Mouse (Mus musculus): Measurements from ENCODE around the gene Stk38.
A peak's percentile ranks its signal among the peaks of the same experiment; 100 is the strongest.

Gene Stk38

DNA sequence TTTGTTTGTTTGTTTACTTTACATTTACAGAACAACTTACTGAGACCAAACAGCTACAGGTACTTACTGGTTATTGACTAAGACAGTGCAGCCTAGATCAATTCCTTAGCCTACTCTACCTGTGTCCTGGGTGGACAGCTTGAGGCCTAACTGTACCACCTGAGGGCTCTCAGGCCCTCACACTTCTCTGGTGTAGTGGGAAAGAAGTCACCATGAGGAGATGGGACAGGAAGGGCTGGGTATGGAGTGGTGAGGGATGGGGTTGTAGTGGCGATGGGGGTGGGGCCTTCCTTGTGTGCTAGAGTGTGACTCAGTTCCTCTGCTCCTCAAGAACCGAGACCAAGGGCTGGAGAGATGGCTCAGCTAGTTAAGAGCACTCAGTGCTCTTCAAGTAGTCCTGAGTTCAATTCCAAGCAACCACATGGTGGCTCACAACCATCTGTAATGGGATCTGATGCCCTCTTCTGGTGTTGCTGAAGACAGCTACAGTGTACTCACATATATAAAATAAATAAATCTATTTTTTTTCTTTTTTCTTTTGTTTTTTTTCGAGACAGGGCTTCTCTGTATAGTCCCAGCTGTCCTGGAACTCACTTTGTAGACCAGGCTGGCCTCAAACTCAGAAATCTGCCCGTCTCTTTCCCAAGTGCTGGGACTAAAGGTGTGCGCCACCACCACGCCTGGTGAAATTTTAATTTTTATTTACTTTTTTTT, 22.7 kb upstream of the Stk38 start:
- Histone ChIP-seq H3K27me3 (ENCODE audit: control insufficient read depth, insufficient read depth, low read length, poor library complexity, severe bottlenecking) (no peaks in the 10 kb centered on the region), H3K36me3 (ENCODE audit: control insufficient read depth, insufficient read depth, low read length, poor library complexity, severe bottlenecking) (no peaks in the 10 kb centered on the region)
- DNase-seq (ENCODE audit: low read depth, low spot score), result no peak

DNA sequence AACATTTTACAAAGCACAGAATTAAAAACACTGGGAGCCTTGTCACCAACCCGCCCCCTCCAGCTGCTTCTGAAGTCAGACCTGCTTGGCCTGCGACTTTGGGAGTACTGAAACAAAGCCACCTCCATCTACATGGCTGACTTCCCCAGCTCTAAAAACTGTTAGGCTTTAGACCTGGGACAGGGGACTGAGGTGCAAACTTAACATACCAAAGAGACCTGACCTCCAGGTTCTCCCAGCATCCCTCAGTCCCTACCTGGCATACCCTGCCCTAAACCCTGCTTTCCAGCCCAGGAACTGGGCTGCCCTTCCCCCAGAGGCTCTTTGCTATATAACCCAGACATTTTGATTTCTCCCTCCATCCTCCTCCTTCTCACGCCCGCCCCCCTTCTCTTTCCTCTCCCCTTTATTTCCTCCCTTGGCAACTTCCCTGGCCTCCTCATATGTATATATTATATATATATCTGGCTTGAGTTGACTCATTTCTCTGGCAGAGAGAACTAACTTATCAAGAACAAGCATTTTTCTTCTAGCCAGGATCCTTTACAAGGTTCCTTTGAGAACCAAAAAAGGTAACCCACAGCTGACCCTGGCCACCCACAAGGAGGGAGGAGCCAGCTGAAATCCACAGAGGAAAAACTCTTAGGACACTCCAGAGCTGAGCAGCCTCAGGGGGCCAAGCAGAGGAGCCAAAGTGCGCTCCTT, 19.0 kb upstream of the Stk38 start:
- H3K27me3 ChIP-seq (ENCODE audit: control insufficient read depth, insufficient read depth, low read length, poor library complexity, severe bottlenecking), result no peaks in the 10 kb centered on the region
- H3K36me3 ChIP-seq (ENCODE audit: control insufficient read depth, insufficient read depth, low read length, poor library complexity, severe bottlenecking), result no peaks in the 10 kb centered on the region
- DNase-seq (ENCODE audit: low read depth, low spot score), result no peak

DNA sequence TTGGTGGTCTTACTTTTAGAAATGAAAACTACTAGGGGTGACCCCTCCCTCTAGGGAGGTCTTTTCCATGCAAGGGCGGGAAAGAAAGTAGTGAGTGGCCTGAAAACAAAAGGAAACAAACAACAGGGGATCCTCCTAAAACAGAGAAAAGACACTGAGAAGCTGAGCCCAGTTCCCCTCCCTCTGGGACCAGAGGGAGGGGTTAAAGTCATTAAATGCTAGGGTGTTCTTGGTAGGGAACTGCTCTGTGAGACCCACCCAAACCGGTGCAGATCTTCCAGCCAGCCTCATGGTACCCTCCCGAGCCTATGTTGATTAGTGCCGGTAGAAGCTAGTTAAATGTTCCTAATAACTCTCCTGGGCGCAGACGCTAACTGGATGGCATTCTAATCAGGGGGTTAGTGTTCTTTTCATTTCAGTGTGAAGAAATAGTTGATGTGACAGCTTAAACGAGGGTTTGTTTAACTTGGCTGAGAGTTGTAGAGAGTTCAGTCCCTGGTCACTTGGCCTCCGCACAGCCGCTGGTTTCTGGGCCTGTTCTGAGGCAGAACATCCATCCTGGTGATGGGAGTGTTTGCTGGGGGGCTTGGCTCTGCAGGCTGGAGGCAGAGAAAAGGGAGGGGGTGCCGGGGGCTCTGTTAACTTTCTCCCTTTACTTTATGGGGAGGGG, 17.2 kb upstream of the Stk38 start:
- Histone ChIP-seq H3K27me3 (ENCODE audit: control insufficient read depth, insufficient read depth, low read length, poor library complexity, severe bottlenecking) (no peaks in the 10 kb centered on the region), H3K36me3 (ENCODE audit: control insufficient read depth, insufficient read depth, low read length, poor library complexity, severe bottlenecking) (no peaks in the 10 kb centered on the region)
- DNase-seq (ENCODE audit: low read depth, low spot score), result no peak

- Histone ChIP-seq H3K27me3 (ENCODE audit: control insufficient read depth, insufficient read depth, low read length, poor library complexity, severe bottlenecking) (no peaks in the 10 kb centered on the region), H3K36me3 (ENCODE audit: control insufficient read depth, insufficient read depth, low read length, poor library complexity, severe bottlenecking) (no peaks in the 10 kb centered on the region)
- DNase-seq (ENCODE audit: low read depth, low spot score), result no peak
These were observed 16.5 kb upstream of the Stk38 start for GRCm38 (mm10) chr17:29024047-29024892.

DNA sequence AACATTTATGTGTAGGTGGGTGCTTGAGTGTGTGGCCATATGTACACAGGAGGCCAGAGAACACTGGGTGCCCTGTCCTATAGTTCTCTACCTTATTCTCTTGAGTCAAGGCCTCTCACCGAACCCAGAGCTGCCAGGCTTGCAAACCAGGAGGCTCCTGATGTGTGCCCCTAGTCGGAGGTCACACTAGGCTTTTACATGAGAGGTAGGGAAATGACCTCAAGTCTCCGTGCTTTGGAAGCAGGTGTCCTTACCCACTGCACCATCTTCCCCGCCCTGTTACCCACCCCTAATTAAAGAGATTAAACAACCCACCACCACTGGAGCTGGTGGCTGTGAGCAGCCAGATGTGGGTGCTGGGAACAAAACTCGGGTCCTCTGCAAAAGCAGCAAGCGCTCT, 15.6 kb upstream of the Stk38 start:
- Histone ChIP-seq H3K27me3 (ENCODE audit: control insufficient read depth, insufficient read depth, low read length, poor library complexity, severe bottlenecking) (no peaks in the 10 kb centered on the region), H3K36me3 (ENCODE audit: control insufficient read depth, insufficient read depth, low read length, poor library complexity, severe bottlenecking) (no peaks in the 10 kb centered on the region)
- DNase-seq (ENCODE audit: low read depth, low spot score), result no peak

GRCm38 (mm10) chr17:29022230-29022819, 14.5 kb upstream of the Stk38 start:
- DNase-seq (ENCODE audit: low read depth, low spot score), result peak; percentile 64
- Histone ChIP-seq H3K36me3 (ENCODE audit: control insufficient read depth, insufficient read depth, low read length, poor library complexity, severe bottlenecking) (no peaks in the 10 kb centered on the region), H3K27me3 (ENCODE audit: control insufficient read depth, insufficient read depth, low read length, poor library complexity, severe bottlenecking) (no peaks in the 10 kb centered on the region)

DNA sequence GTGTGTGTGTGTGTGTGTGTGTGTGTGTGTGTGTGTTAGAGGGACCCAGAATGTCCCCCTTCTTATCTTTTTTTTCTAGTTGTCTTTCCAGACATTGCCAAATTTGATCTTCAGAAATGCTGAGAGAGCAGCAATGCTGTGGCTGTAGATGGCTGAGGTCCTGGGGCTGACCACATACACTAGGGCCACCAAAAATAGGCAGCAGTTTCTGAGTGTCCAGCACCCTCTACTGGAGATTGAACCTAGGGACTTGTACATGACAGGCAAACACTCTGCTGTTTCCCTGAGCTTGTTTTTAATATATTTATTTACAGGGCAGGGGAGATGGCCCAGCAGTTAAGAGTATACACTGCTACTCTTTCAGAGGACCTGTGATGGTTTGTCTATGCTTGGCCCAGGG, 12.6 kb upstream of the Stk38 start:
- peak; percentile 31 for DNase-seq (ENCODE audit: low read depth, low spot score)
- Histone ChIP-seq H3K36me3 (ENCODE audit: control insufficient read depth, insufficient read depth, low read length, poor library complexity, severe bottlenecking) (no peaks in the 10 kb centered on the region), H3K27me3 (ENCODE audit: control insufficient read depth, insufficient read depth, low read length, poor library complexity, severe bottlenecking) (no peaks in the 10 kb centered on the region)

DNA sequence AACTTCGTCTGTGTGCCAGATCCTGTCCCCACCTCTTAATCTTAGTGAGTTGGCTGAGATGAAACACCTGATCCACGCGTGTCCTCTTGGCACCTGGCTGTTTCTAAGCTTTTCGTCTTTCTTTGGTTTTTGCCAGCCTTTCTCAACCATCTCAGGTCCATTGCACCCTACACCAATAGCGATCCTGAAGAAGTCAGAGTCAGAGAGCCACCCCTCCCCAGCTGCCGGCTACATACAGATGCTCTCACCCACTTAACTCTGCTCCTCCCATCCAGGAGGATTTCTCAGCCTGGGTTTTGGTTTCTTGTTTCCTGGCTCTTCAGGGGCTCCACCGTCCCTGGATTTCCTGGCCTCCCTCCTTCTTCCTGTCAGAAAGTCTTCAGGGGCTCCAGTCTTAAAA, 11.6 kb upstream of the Stk38 start:
- H3K36me3 ChIP-seq (ENCODE audit: control insufficient read depth, insufficient read depth, low read length, poor library complexity, severe bottlenecking), result no peaks in the 10 kb centered on the region
- DNase-seq (ENCODE audit: low read depth, low spot score), result no peak

DNA sequence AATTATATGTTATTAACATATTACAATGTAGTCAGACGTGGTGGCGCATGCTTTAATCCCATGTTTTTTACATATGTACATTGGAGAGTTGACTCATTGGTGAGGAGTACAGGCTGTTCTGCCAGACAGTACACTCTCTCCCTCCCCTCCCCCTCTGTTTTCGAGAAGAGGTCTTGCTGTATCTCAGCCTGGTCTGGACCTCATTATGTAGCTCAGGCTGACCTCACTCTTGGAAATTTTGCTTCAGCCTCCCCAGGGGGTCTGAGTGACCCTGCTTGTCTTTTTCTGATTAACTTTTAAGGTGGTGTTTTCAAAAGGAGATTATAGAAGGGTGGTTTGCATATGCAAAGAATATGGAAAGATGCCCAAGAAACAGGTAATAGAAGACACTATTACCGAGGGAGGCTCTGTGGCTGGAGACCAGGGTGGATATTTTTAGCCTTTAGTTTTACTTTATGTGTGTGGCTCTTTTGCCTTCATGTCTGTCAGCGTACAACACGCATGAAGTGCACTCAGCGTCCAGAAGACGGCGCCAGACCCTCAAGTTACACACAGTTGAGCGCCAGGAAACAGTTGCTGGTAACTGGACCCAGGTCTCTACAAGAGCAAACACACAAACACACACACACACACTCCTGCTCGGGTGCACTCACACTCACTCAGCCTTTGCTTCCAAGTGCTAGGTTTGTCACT, 10.6 kb upstream of the Stk38 start:
- no peaks in the 10 kb centered on the region for H3K27me3 ChIP-seq (ENCODE audit: control insufficient read depth, insufficient read depth, low read length, poor library complexity, severe bottlenecking)
- H3K36me3 ChIP-seq (ENCODE audit: control insufficient read depth, insufficient read depth, low read length, poor library complexity, severe bottlenecking), result no peaks in the 10 kb centered on the region
- DNase-seq (ENCODE audit: low read depth, low spot score), result peak; percentile 71

More for the DNA sequence above, 11.6 kb upstream of the Stk38 start:
- no peaks in the 10 kb centered on the region for H3K27me3 ChIP-seq (ENCODE audit: control insufficient read depth, insufficient read depth, low read length, poor library complexity, severe bottlenecking)

DNA sequence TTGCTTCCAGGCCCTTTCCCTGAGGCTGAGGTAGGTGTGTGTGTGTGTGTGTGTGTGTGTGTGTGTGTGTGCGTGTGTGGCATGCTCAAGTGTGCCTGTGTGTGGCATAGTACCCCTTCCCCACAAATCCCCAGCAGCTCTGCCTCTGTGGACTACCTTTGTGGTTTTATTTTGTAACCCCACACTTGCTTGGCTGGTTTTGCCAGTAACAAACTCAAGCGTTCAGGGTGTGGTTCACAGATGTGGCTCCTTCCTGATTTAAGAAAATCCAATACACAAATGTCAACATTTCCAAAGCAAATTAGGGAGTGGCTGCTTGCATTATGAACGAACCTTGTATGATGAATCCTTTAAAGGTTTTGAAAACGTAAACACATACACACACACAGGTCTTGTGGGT, 8.9 kb upstream of the Stk38 start:
- no peaks in the 10 kb centered on the region for H3K27me3 ChIP-seq (ENCODE audit: control insufficient read depth, insufficient read depth, low read length, poor library complexity, severe bottlenecking)
- no peaks in the 10 kb centered on the region for H3K36me3 ChIP-seq (ENCODE audit: control insufficient read depth, insufficient read depth, low read length, poor library complexity, severe bottlenecking)
- DNase-seq (ENCODE audit: low read depth, low spot score), result no peak

- DNase-seq (ENCODE audit: low read depth, low spot score), result peak; percentile 84
- Histone ChIP-seq H3K27me3 (ENCODE audit: control insufficient read depth, insufficient read depth, low read length, poor library complexity, severe bottlenecking) (no peaks in the 10 kb centered on the region), H3K36me3 (ENCODE audit: control insufficient read depth, insufficient read depth, low read length, poor library complexity, severe bottlenecking) (no peaks in the 10 kb centered on the region)
These were observed 7.8 kb upstream of the Stk38 start for GRCm38 (mm10) chr17:29015638-29016037.

- DNase-seq (ENCODE audit: low read depth, low spot score), result no peak
- no peaks in the 10 kb centered on the region for H3K36me3 ChIP-seq (ENCODE audit: control insufficient read depth, insufficient read depth, low read length, poor library complexity, severe bottlenecking)
- H3K27me3 ChIP-seq (ENCODE audit: control insufficient read depth, insufficient read depth, low read length, poor library complexity, severe bottlenecking), result no peaks in the 10 kb centered on the region
These were observed 6.4 kb upstream of the Stk38 start for GRCm38 (mm10) chr17:29014235-29014634.

- Histone ChIP-seq H3K36me3 (ENCODE audit: control insufficient read depth, insufficient read depth, low read length, poor library complexity, severe bottlenecking) (no peaks in the 10 kb centered on the region), H3K27me3 (ENCODE audit: control insufficient read depth, insufficient read depth, low read length, poor library complexity, severe bottlenecking) (no peaks in the 10 kb centered on the region)
- DNase-seq (ENCODE audit: low read depth, low spot score), result no peak
These were observed 1.4 kb upstream of the Stk38 start for GRCm38 (mm10) chr17:29009181-29009580.

DNA sequence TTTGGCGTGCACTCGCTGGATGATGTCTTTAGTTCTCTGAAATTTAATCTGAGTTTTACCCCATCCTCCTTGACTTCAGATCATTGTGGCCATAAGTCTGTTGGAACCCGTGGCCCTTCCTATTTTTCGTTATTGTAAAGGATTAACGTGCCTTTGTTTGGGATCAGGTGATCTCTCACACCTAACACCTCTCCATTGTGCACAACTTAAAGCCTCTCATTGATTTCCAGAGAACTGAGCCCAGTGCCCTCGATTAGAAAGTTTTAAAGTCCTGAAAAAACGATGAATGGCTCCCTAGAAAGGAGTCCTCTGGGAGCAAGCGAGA, 493 bp upstream of the Stk38 start:
- DNase-seq (ENCODE audit: low read depth, low spot score), result no peak
- H3K36me3 ChIP-seq (ENCODE audit: control insufficient read depth, insufficient read depth, low read length, poor library complexity, severe bottlenecking), result no peaks in the 10 kb centered on the region
- H3K27me3 ChIP-seq (ENCODE audit: control insufficient read depth, insufficient read depth, low read length, poor library complexity, severe bottlenecking), result no peaks in the 10 kb centered on the region
